Mouse (Mus musculus): ENCODE measurements at regions not wholly inside any gene's neighbourhood (a gene's known extent, or its start where the extent isn't known, plus 50 kb on each side); places are given as distances from the start of the nearest gene placed in this dataset.

DNA sequence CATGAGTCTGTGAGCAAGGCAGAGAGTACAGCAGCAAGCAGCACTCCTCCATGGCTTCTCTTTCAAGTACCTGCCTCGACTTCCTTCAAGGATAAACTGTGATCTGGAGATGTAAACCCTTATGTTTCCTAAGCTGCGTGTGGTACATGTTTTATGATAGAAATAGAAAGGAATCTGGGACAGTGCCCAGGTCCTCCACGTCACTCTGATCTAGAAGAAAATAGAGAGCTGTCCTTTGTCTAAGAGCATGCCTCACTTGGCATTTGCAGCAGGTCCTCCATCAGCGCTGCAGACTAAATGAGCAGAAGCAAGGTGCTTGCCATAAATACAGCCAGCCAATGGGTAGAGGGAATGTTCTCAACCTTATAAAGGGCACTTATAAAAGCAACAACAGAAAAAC lies 156.3 kb upstream of the Zfp618 start:
- H3K27me3 ChIP-seq (replicated peaks) = no peaks in the 10 kb centered on the region
- no peak for ATAC-seq (ENCODE audit: extremely low read depth, insufficient number of reproducible peaks, low FRiP score, low TSS enrichment)
- H3K27ac ChIP-seq (replicated peaks) = no peak overlapping the region
- no peaks in the 10 kb centered on the region for H3K9me3 ChIP-seq
- H3K4me3 ChIP-seq = no peak overlapping the region
- 41% methylated on average over 4 of the region's 4 CpGs for WGBS
- H3K9ac ChIP-seq = no peak overlapping the region
- peaks cover 26% of the 10 kb centered on the region for H3K4me1 ChIP-seq
- no peaks in the 10 kb centered on the region for H3K36me3 ChIP-seq
- no peak overlapping the region for H3K4me2 ChIP-seq

DNA sequence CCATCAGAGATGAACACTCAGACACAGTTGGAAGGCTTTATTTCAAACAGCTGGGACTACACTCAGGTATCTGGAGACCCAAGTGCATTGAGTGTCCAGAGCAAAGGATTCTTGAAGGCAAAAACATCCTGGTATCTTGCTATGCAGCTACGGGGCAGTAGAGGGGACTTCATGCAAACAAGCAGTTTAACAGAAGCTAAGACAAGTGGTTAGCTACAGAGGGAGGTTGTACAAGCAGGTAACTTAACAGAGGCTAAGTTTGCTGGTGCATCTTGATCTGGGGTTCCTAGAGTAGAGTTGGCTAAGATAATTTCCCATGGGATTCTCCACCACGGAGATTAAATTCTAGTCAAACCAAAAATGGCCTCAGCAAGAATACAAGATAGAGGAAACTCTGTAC lies 145.5 kb upstream of the Zfp618 start:
- H3K4me3 ChIP-seq = no peak overlapping the region
- no peak for ATAC-seq (ENCODE audit: extremely low read depth, insufficient number of reproducible peaks, low FRiP score, low TSS enrichment)
- H3K4me1 ChIP-seq = no peaks in the 10 kb centered on the region
- no peaks in the 10 kb centered on the region for H3K36me3 ChIP-seq
- WGBS = 79% methylated on average over 2 of the region's 2 CpGs
- no peak overlapping the region for H3K9ac ChIP-seq
- H3K27ac ChIP-seq (replicated peaks) = no peak overlapping the region
- H3K27me3 ChIP-seq (replicated peaks) = 0 out of 2 replicates have a peak, but pooled peaks cover 3% of the 10 kb centered on the region
- H3K9me3 ChIP-seq = no peaks in the 10 kb centered on the region
- no peak overlapping the region for H3K4me2 ChIP-seq

DNA sequence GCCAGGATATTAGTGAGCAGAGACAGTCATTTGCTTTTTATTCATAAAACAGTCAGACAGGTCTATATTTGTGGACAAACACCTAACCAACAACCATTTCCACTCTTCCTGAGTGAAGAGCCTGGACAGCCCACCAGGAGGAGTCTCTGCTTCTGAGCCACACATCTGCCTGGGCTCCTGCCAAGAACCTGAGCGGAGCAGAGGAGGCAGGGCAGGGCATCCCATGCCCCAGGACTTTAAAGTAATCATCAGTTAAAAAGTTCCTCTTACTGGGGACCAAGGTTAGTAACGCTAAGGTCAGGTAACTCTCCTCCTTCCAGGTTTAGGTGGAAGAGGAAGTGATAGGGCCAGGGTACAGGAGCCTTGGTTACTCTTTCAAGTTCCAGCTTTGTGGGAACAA lies 144.1 kb upstream of the Zfp618 start:
- Histone ChIP-seq H3K4me3 (no peak overlapping the region), H3K36me3 (no peaks in the 10 kb centered on the region), H3K9me3 (no peaks in the 10 kb centered on the region), H3K4me2 (no peak overlapping the region), H3K4me1 (0 out of 2 replicates have a peak, but pooled peaks cover 2% of the 10 kb centered on the region), H3K27ac (replicated peaks) (no peak overlapping the region), H3K9ac (no peak overlapping the region), H3K27me3 (replicated peaks) (0 out of 2 replicates have a peak, but pooled peaks cover 3% of the 10 kb centered on the region)
- no peak for ATAC-seq (ENCODE audit: extremely low read depth, insufficient number of reproducible peaks, low FRiP score, low TSS enrichment)
- 38% methylated on average over 2 of the region's 2 CpGs for WGBS

DNA sequence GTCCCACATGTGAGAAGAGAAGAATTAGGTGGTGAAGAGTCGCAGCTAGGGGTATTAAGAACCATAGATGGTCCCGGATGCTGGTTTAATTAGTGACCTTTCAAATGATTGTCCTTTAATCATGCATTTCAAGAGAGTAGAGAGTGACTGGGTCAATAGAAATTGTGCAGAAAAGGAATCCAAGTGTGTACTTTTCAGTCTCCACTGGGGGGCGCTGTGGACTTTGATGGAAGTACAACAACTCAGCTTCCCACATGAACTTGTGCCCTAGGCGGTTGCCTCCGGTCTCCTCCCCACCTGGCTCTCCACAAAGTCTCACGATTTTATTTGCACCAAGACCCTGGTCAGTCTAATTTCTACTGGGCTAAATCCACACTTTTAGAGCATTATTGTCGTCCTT lies 142.8 kb upstream of the Zfp618 start:
- 0 out of 2 replicates have a peak, but pooled peaks cover 2% of the 10 kb centered on the region for H3K4me1 ChIP-seq
- no peaks in the 10 kb centered on the region for H3K36me3 ChIP-seq
- no peak overlapping the region for H3K4me3 ChIP-seq
- H3K27me3 ChIP-seq (replicated peaks) = 0 out of 2 replicates have a peak, but pooled peaks cover 3% of the 10 kb centered on the region
- WGBS = 39% methylated on average over 7 of the region's 7 CpGs
- no peak for ATAC-seq (ENCODE audit: extremely low read depth, insufficient number of reproducible peaks, low FRiP score, low TSS enrichment)
- H3K9me3 ChIP-seq = no peaks in the 10 kb centered on the region
- H3K27ac ChIP-seq (replicated peaks) = no peak overlapping the region
- H3K4me2 ChIP-seq = no peak overlapping the region
- no peak overlapping the region for H3K9ac ChIP-seq

DNA sequence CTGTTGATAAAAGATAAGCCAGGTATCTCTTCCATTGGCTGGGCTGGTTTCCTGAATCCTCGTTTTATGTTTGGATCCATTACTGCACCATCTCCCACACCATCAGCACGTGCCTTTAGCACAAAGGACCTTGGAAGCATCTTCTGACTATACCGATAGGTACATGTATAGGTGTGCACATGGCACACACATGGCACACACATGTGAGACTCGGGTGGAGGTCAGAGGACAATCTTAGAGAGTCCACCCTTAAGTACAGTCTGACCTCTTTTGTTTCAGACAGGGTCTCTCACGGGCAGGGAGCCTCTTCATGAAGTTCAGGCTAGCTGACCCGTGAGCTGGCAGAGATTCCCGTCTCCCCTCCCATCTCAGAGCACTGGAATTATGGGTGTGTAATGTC lies 142.3 kb upstream of the Zfp618 start:
- Histone ChIP-seq H3K27ac (replicated peaks) (no peak overlapping the region), H3K27me3 (replicated peaks) (0 out of 2 replicates have a peak, but pooled peaks cover 3% of the 10 kb centered on the region), H3K36me3 (no peaks in the 10 kb centered on the region), H3K4me3 (no peak overlapping the region), H3K9ac (no peak overlapping the region), H3K4me2 (no peak overlapping the region), H3K9me3 (no peaks in the 10 kb centered on the region), H3K4me1 (0 out of 2 replicates have a peak, but pooled peaks cover 2% of the 10 kb centered on the region)
- no peak for ATAC-seq (ENCODE audit: extremely low read depth, insufficient number of reproducible peaks, low FRiP score, low TSS enrichment)
- WGBS = 71% methylated on average over 7 of the region's 7 CpGs

DNA sequence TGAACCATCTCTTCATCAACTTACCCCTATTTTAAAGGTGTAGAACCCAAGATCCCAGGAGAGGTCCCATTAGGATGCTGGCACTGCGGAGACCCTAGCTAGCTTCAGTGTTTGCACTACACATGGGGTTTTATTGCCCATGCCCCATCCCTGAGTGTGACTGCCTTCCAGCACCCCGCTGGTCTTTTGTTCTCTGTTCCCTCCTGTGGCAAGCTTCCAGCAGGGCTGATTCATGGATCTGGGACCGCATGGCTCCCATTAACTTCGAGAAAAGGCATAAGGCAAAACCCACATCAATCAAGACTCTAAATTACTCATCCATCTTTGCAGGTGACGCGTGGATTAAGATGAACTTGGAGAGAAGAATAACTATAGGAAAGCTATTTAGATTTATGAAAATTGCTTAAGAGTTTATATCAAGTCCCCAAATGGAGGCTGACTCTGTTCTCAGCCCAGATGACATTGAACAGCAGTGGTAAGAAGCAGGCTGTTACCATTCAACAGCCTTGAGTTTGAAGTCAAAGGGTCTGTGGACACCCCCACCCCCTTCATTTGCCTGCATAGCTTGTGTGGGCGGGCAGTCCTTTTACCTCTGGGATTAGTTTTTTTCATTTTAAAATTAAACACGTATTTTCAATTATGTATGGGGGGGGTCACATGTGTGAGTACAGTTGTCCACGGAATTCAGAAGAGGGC lies 141.7 kb upstream of the Zfp618 start:
- Histone ChIP-seq H3K27me3 (replicated peaks) (0 out of 2 replicates have a peak, but pooled peaks cover 3% of the 10 kb centered on the region), H3K27ac (replicated peaks) (no peak overlapping the region), H3K36me3 (no peaks in the 10 kb centered on the region), H3K9me3 (no peaks in the 10 kb centered on the region), H3K9ac (no peak overlapping the region), H3K4me1 (0 out of 2 replicates have a peak, but pooled peaks cover 2% of the 10 kb centered on the region), H3K4me2 (no peak overlapping the region), H3K4me3 (no peak overlapping the region)
- no peak for ATAC-seq (ENCODE audit: extremely low read depth, insufficient number of reproducible peaks, low FRiP score, low TSS enrichment)
- 59% methylated on average over 9 of the region's 9 CpGs for WGBS

DNA sequence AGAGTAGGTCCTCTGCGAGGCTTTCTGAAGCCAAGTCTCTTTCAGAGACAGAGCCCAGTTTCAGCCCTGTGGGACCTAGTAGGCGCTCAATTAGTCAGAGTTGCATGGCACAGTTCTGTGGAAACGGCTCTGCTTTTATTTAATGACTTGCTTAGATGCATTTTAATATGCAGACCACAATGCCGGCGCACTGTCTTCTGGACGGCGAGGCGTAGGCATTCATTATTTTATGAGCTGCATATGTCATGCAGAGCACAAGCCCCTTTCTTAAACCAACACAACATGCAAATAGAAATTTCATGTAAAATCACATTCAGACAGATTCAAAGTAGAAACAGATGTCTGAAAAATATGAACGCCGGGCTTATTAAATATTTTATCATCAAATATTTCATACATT lies 140.8 kb upstream of the Zfp618 start:
- no peak overlapping the region for H3K4me2 ChIP-seq
- no peak overlapping the region for H3K27ac ChIP-seq (replicated peaks)
- peaks cover 5% of the 10 kb centered on the region; the same call in 1 of the 2 replicates for H3K4me1 ChIP-seq
- no peak overlapping the region for H3K9ac ChIP-seq
- no peaks in the 10 kb centered on the region for H3K36me3 ChIP-seq
- 83% methylated on average over 10 of the region's 10 CpGs for WGBS
- no peak for ATAC-seq (ENCODE audit: extremely low read depth, insufficient number of reproducible peaks, low FRiP score, low TSS enrichment)
- H3K4me3 ChIP-seq = no peak overlapping the region
- 0 out of 2 replicates have a peak, but pooled peaks cover 3% of the 10 kb centered on the region for H3K27me3 ChIP-seq (replicated peaks)
- no peaks in the 10 kb centered on the region for H3K9me3 ChIP-seq

DNA sequence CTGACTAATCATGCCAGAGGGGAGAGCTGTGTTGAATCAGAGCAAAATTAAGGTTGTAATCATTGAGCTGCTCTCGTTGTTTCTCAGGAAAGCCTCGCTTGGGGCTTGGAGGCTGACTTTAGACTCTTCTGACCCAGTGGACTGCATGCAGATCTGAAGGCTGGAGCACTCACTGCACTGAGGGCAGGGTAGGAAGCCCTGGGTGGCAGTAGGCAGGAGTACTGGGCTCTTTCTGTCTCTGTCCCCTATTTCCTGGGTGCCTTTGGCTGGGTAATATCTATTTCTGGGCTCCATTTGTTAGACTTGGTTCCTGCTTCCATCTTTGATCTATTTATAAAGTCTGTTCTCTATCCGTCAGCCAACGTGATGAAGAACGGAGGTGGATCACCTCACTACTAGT lies 140.1 kb upstream of the Zfp618 start:
- H3K4me1 ChIP-seq = peaks cover 5% of the 10 kb centered on the region; the same call in 1 of the 2 replicates
- WGBS = 62% methylated on average over 5 of the region's 5 CpGs
- ATAC-seq (ENCODE audit: extremely low read depth, insufficient number of reproducible peaks, low FRiP score, low TSS enrichment) = no peak

DNA sequence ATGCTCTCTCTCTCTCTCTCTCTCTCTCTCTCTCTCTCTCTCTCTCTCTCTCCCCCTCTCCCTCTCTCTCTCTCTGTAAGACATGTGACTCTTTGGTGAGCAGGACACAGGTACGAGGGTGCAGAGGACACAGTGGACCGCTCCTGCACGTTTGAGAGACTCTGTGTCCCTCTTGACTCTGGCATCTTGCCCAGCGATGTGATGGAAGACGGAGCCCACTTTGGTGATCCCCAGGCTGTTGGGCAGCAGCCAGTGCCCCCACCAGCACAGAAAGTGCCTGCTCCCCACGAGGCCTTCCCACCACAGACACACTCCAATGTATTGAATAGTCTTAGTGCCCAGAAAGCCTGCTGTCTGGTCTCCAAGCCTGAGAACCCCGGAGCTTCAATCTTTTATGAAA lies 136.4 kb upstream of the Zfp618 start:
- H3K4me1 ChIP-seq = peaks cover 8% of the 10 kb centered on the region
- H3K27me3 ChIP-seq (replicated peaks) = no peaks in the 10 kb centered on the region
- H3K9ac ChIP-seq = no peak overlapping the region
- no peak for ATAC-seq (ENCODE audit: extremely low read depth, insufficient number of reproducible peaks, low FRiP score, low TSS enrichment)
- WGBS = 53% methylated on average over 7 of the region's 7 CpGs
- H3K4me3 ChIP-seq = no peak overlapping the region
- no peaks in the 10 kb centered on the region for H3K9me3 ChIP-seq
- H3K4me2 ChIP-seq = no peak overlapping the region
- H3K36me3 ChIP-seq = no peaks in the 10 kb centered on the region
- H3K27ac ChIP-seq (replicated peaks) = no peak overlapping the region

More for the DNA sequence above, 140.1 kb upstream of the Zfp618 start:
- H3K9me3 ChIP-seq = no peaks in the 10 kb centered on the region
- no peak overlapping the region for H3K4me3 ChIP-seq
- no peaks in the 10 kb centered on the region for H3K36me3 ChIP-seq
- no peak overlapping the region for H3K9ac ChIP-seq
- H3K4me2 ChIP-seq = no peak overlapping the region
- H3K27ac ChIP-seq (replicated peaks) = no peak overlapping the region
- no peaks in the 10 kb centered on the region for H3K27me3 ChIP-seq (replicated peaks)

DNA sequence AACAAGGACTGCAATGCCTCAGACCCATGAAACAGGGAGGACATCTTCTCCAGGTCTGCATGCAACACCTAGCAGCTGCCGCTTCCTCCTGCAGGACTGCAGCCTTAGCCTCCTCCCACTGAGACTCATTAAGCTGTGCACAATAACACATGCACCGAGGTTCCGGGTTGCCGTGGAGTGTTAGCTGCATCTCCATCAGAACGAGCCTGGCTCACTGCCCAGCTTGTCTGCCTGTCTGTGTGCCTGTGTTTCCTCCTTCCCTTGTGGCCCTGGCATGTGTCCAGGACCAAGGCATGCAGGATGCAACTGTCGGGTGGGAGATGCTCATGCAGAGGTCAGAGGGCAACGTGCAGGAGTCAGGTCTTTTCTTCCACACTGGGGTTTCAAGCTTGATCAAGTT lies 131.4 kb upstream of the Zfp618 start:
- peak overlapping the region; percentile 27; the same call in 1 of the 2 replicates for H3K4me2 ChIP-seq
- H3K9ac ChIP-seq = no peak overlapping the region
- no peaks in the 10 kb centered on the region for H3K9me3 ChIP-seq
- no peak overlapping the region for H3K27ac ChIP-seq (replicated peaks)
- 9% methylated on average over 7 of the region's 7 CpGs for WGBS
- peak; percentile 31; the same call in 1 of the 2 replicates for ATAC-seq (ENCODE audit: extremely low read depth, insufficient number of reproducible peaks, low FRiP score, low TSS enrichment)
- H3K36me3 ChIP-seq = no peaks in the 10 kb centered on the region
- H3K4me1 ChIP-seq = peaks cover 9% of the 10 kb centered on the region
- no peak overlapping the region for H3K4me3 ChIP-seq
- no peaks in the 10 kb centered on the region for H3K27me3 ChIP-seq (replicated peaks)

DNA sequence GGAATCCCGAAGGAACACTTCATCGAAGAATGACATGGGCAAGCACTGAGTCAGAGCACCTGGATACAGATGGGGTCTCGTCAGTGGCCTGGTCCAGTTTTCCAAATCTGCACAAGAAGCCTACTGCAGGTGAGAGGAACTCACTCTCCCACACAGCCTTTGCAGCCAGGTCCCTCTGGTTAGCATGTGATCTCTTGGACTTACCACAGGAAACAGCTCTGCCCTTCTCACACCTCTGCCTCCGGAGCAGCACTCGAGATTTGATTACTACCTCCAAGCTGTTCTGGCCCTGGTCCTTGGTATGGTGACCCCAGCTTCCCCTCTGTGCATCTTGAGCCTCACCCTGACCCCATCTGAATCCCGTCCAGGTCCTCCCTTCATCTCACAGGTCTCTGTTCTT lies 128.5 kb upstream of the Zfp618 start:
- Histone ChIP-seq H3K4me3 (no peak overlapping the region), H3K9me3 (no peaks in the 10 kb centered on the region), H3K36me3 (no peaks in the 10 kb centered on the region), H3K4me1 (peaks cover 7% of the 10 kb centered on the region), H3K4me2 (no peak overlapping the region), H3K9ac (no peak overlapping the region), H3K27me3 (replicated peaks) (no peaks in the 10 kb centered on the region), H3K27ac (replicated peaks) (no peak overlapping the region)
- WGBS = 48% methylated on average over 6 of the region's 6 CpGs
- no peak for ATAC-seq (ENCODE audit: extremely low read depth, insufficient number of reproducible peaks, low FRiP score, low TSS enrichment)

DNA sequence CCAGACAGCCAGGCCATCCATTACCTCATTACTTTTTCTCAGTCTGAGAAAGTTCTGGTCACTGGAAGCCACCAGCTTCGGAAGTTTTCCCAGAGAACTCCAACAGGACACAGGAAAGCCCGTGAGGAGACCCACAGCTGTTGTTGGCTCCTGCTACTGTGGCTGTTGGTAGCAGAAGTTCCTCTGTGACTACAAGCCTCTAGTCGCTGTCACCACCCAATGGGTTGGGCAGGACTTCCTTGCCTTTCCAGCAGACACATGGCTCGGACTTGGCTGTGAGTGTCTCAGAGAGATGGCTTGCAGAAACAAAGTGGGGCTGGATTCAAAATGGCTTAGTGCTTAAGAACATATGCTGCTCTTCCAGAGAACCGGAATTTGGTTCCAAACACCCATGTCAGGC lies 114.8 kb upstream of the Zfp618 start:
- Histone ChIP-seq H3K4me1 (no peaks in the 10 kb centered on the region), H3K9me3 (no peaks in the 10 kb centered on the region), H3K27me3 (replicated peaks) (no peaks in the 10 kb centered on the region), H3K27ac (replicated peaks) (no peak overlapping the region), H3K9ac (no peak overlapping the region), H3K4me3 (no peak overlapping the region), H3K4me2 (no peak overlapping the region), H3K36me3 (no peaks in the 10 kb centered on the region)
- no peak for ATAC-seq (ENCODE audit: extremely low read depth, insufficient number of reproducible peaks, low FRiP score, low TSS enrichment)
- 59% methylated on average over 5 of the region's 5 CpGs for WGBS

Measured in heart, embryonic 13.5 days (tissue).